Comparison of ENCODE assay signal across 12 mouse cellular contexts in genomic region chr8:118713111-118713510, GRCm38 (mm10).
DNase-seq lines count a peak whose midpoint lies in the region; ATAC-seq lines count a peak whose summit lies in the region.
"Had no signal": no experiment of that assay in that cellular context is flagged by ENCODE, and none has a peak within 500 bp of the region (broad histone marks: within the 10 kb centered on the region; RNA-seq: fewer than 3 reads in every experiment).

No protein-coding gene starts in this region.

- H3K36me3 ChIP-seq in hindbrain, embryonic 15.5 days = no peaks in the 10 kb centered on the region
- H3K36me3 ChIP-seq in hindbrain, embryonic 14.5 days (replicated peaks; ENCODE audit: control insufficient read depth, insufficient read depth) = no peaks in the 10 kb centered on the region
- H3K36me3 ChIP-seq in liver, embryonic 12.5 days = no peaks in the 10 kb centered on the region

- no peak for ATAC-seq in hindbrain, embryonic 15.5 days (ENCODE audit: low FRiP score, low read depth)
- ATAC-seq in hindbrain, embryonic 14.5 days (ENCODE audit: low FRiP score) = no peak
- ATAC-seq in liver, embryonic 12.5 days = peak; percentile 93
- no peak for ATAC-seq in erythroblast, adult 5-6 weeks (replicated peaks; ENCODE audit: low FRiP score, poor library complexity, severe bottlenecking)
- ATAC-seq: forebrain, embryonic 13.5 days had no signal

- no peak overlapping the region for H3K9ac ChIP-seq in hindbrain, embryonic 15.5 days
- no peak overlapping the region for H3K9ac ChIP-seq in hindbrain, embryonic 14.5 days
- no peak overlapping the region for H3K9ac ChIP-seq in liver, embryonic 12.5 days
- H3K9ac ChIP-seq: forebrain, embryonic 13.5 days had no signal

- no peaks in the 10 kb centered on the region for H3K27me3 ChIP-seq in hindbrain, embryonic 15.5 days
- H3K27me3 ChIP-seq in hindbrain, embryonic 14.5 days (ENCODE audit: control insufficient read depth, insufficient read depth, low read length) = no peaks in the 10 kb centered on the region
- H3K27me3 ChIP-seq in liver, embryonic 12.5 days (replicated peaks) = no peaks in the 10 kb centered on the region
- H3K27me3 ChIP-seq: forebrain, embryonic 13.5 days had no signal

- no peak overlapping the region for H3K4me2 ChIP-seq in hindbrain, embryonic 15.5 days
- no peak overlapping the region for H3K4me2 ChIP-seq in hindbrain, embryonic 14.5 days (replicated peaks)
- peak overlapping the region; percentile 3; the same call in 1 of the 2 replicates for H3K4me2 ChIP-seq in liver, embryonic 12.5 days
- H3K4me2 ChIP-seq: forebrain, embryonic 13.5 days had no signal

- no peaks in the 10 kb centered on the region for H3K4me1 ChIP-seq in hindbrain, embryonic 15.5 days (replicated peaks)
- no peaks in the 10 kb centered on the region for H3K4me1 ChIP-seq in hindbrain, embryonic 14.5 days (replicated peaks; ENCODE audit: control insufficient read depth, insufficient read depth, low read length)
- H3K4me1 ChIP-seq in liver, embryonic 12.5 days = peaks cover 28% of the 10 kb centered on the region
- H3K4me1 ChIP-seq: forebrain, embryonic 13.5 days had no signal

- WGBS in hindbrain, embryonic 15.5 days = 74% methylated on average over 11 of the region's 11 CpGs
- 82% methylated on average over 11 of the region's 11 CpGs for WGBS in hindbrain, embryonic 14.5 days
- 7% methylated on average over 11 of the region's 11 CpGs for WGBS in liver, embryonic 12.5 days (ENCODE audit: insufficient replicate concordance)

- no peak overlapping the region for H3K4me3 ChIP-seq in hindbrain, embryonic 15.5 days
- no peak overlapping the region for H3K4me3 ChIP-seq in hindbrain, embryonic 14.5 days (replicated peaks; ENCODE audit: low read length)
- no peak overlapping the region for H3K4me3 ChIP-seq in liver, embryonic 12.5 days
- H3K4me3 ChIP-seq: forebrain, embryonic 13.5 days had no signal

- 0 out of 2 replicates have a peak overlapping the region, but pooled peaks have one; percentile 10 for H3K27ac ChIP-seq in hindbrain, embryonic 15.5 days (replicated peaks)
- no peak overlapping the region for H3K27ac ChIP-seq in hindbrain, embryonic 14.5 days
- no peak overlapping the region for H3K27ac ChIP-seq in liver, embryonic 12.5 days
- H3K27ac ChIP-seq: forebrain, embryonic 13.5 days had no signal

- 0 out of 2 replicates have a peak, but pooled peaks cover 5% of the 10 kb centered on the region for H3K9me3 ChIP-seq in hindbrain, embryonic 15.5 days
- peaks cover 11% of the 10 kb centered on the region; the same call in 1 of the 2 replicates for H3K9me3 ChIP-seq in hindbrain, embryonic 14.5 days (ENCODE audit: control insufficient read depth, low read length)
- H3K9me3 ChIP-seq in liver, embryonic 12.5 days (replicated peaks) = no peaks in the 10 kb centered on the region

- peak; percentile 15 for DNase-seq in adrenal gland, adult 2 months
- no peak for DNase-seq in adrenal gland, adult 18-20 months (ENCODE audit: low spot score in 2 of 2)
- DNase-seq in hindbrain, embryonic 14.5 days (ENCODE audit: low spot score) = no peak
- peak; percentile 3 for DNase-seq in c-Kit-positive CD71-positive TER-119-positive erythroid progenitor cells, embryonic 14.5 days (ENCODE audit: low spot score)
- no peak for DNase-seq in cerebellum, adult 11 months
- DNase-seq: gastrocnemius, postnatal 36 days; lung, adult 2 months; thymus, postnatal 36 days had no signal

Comparison
In these comparisons a context has a peak if more than half of its experiments do, and no peak if none do; other contexts are left out.
1. DNase-seq: peak in adrenal gland, adult 2 months (single experiment) and c-Kit-positive CD71-positive TER-119-positive erythroid progenitor cells, embryonic 14.5 days (single experiment); none in adrenal gland, adult 18-20 months (0 of 2), hindbrain, embryonic 14.5 days (single experiment) and cerebellum, adult 11 months (single experiment).